Mouse (Mus musculus) MEL (cell line): Measurements from ENCODE around the gene Trp53bp1. TPM values are rescaled to one million over a fixed set of nuclear protein-coding genes. Genes with fewer than 3 reads are reported as not detected.

Experiments used
- DNase-seq: peaks from one replicate; pipeline ENCODE4 v3.0.0; 2011; ENCODE audit warnings: low read depth, low spot score
- H3K27ac ChIP-seq: 2 replicates; pipeline ENCODE4 v1.5.1; 2012; ENCODE audit warnings: low read depth, mild to moderate bottlenecking, control low read depth, low read length, moderate library complexity; ENCODE audit not compliant: control insufficient read depth
- H3K27me3 ChIP-seq, 2 experiments: fragments of 150-350 bp in 1 of 2; sonication (generic) in 1 of 2; 2 replicates each; pipeline ENCODE4 v1.6.1; 2012; ENCODE audit warnings: low read length in 2 of 2, mild to moderate bottlenecking in 2 of 2, improper control_type of control experiment in 1 of 2, moderate library complexity in 1 of 2; ENCODE audit not compliant: insufficient read depth in 2 of 2, control insufficient read depth in 1 of 2
- H3K36me3 ChIP-seq, 2 experiments: 2 replicates each; pipeline ENCODE4 v1.6.1; 2012 to 2014; ENCODE audit warnings: low read length in 2 of 2, improper control_type of control experiment in 1 of 2, inconsistent platforms in 1 of 2, mild to moderate bottlenecking in 1 of 2; ENCODE audit not compliant: insufficient read depth in 2 of 2, control insufficient read depth in 1 of 2
- H3K4me1 ChIP-seq, 2 experiments: fragments of 150-350 bp in 1 of 2; sonication (generic) in 1 of 2; 2 replicates each; pipeline ENCODE4 v1.6.1; 2012; ENCODE audit warnings: low read length in 2 of 2, improper control_type of control experiment in 1 of 2, mild to moderate bottlenecking in 1 of 2; ENCODE audit not compliant: insufficient read depth in 2 of 2, control insufficient read depth in 1 of 2
- H3K4me3 ChIP-seq, 2 experiments: fragments of 150-350 bp in 1 of 2; sonication (generic) in 1 of 2; 2 replicates each; pipeline ENCODE4 v1.5.1; 2012; ENCODE audit warnings: low read depth in 2 of 2, low read length in 2 of 2, mild to moderate bottlenecking in 2 of 2, moderate library complexity in 2 of 2, control low read depth in 1 of 2, improper control_type of control experiment in 1 of 2; ENCODE audit not compliant: control insufficient read depth in 1 of 2, insufficient read depth in 1 of 2
- H3K79me2 ChIP-seq: 2 replicates; pipeline ENCODE4 v1.6.1; 2012; ENCODE audit warnings: mild to moderate bottlenecking, low read length, moderate library complexity; ENCODE audit not compliant: control insufficient read depth, poor library complexity, insufficient read depth
- H3K9ac ChIP-seq: 2 replicates; pipeline ENCODE4 v1.6.1; 2012; ENCODE audit warnings: low read depth, mild to moderate bottlenecking, control low read depth, low read length, moderate library complexity; ENCODE audit not compliant: control insufficient read depth, poor library complexity, severe bottlenecking
- H3K9me3 ChIP-seq: fragments of 150-350 bp; sonication (generic); replicated peaks from 2 replicates; pipeline ENCODE4 v1.6.1; 2012; ENCODE audit warnings: mild to moderate bottlenecking, low read length, improper control_type of control experiment, moderate library complexity; ENCODE audit not compliant: insufficient read depth
- BHLHE40 ChIP-seq: IDR thresholded peaks from 2 replicates; pipeline ENCODE4 v1.6.1; 2012; ENCODE audit warnings: low read depth, mild to moderate bottlenecking, inconsistent platforms, low read length, improper control_type of control experiment, borderline replicate concordance
- E2F4 ChIP-seq: IDR thresholded peaks from 2 replicates; pipeline ENCODE4 v1.6.1; 2011; ENCODE audit warnings: low read depth, low read length, improper control_type of control experiment, borderline replicate concordance
- ELF1 ChIP-seq: IDR thresholded peaks from 2 replicates; pipeline ENCODE4 v1.6.1; 2014; ENCODE audit warnings: low read depth, mild to moderate bottlenecking, inconsistent platforms, low read length, improper control_type of control experiment, moderate library complexity
- GABPA ChIP-seq: IDR thresholded peaks from 2 replicates; pipeline ENCODE4 v1.6.1; 2012; ENCODE audit warnings: low read depth, mild to moderate bottlenecking, inconsistent platforms, low read length, improper control_type of control experiment, moderate library complexity
- HCFC1 ChIP-seq: IDR thresholded peaks from 2 replicates; pipeline ENCODE4 v1.6.1; 2012; ENCODE audit warnings: low read depth, mild to moderate bottlenecking, inconsistent platforms, low read length, improper control_type of control experiment, moderate library complexity
- KAT2A ChIP-seq: conservative IDR thresholded peaks from 2 replicates; pipeline ENCODE4 v1.6.1; 2012; ENCODE audit warnings: low read depth, low read length, improper control_type of control experiment, inconsistent platforms
- MAFK ChIP-seq: IDR thresholded peaks from 2 replicates; pipeline ENCODE4 v1.6.1; 2011; ENCODE audit warnings: low read depth, mild to moderate bottlenecking, low read length, improper control_type of control experiment, borderline replicate concordance
- MEF2A ChIP-seq: IDR thresholded peaks from 2 replicates; pipeline ENCODE4 v1.6.1; 2014; ENCODE audit warnings: low read depth, mild to moderate bottlenecking, inconsistent platforms, low read length, improper control_type of control experiment; ENCODE audit not compliant: poor library complexity, insufficient replicate concordance, severe bottlenecking; ENCODE audit errors: extremely low read depth
- MXI1 ChIP-seq: IDR thresholded peaks from 2 replicates; pipeline ENCODE4 v1.6.1; 2011; ENCODE audit warnings: mild to moderate bottlenecking, low read depth, low read length, improper control_type of control experiment
- RAD21 ChIP-seq: IDR thresholded peaks from 2 replicates; pipeline ENCODE4 v1.6.1; 2011; ENCODE audit warnings: mild to moderate bottlenecking, low read depth, low read length, improper control_type of control experiment
- SIN3A ChIP-seq: IDR thresholded peaks from 2 replicates; pipeline ENCODE4 v1.6.1; 2012; ENCODE audit warnings: low read length, improper control_type of control experiment, inconsistent platforms
- TAL1 ChIP-seq: IDR thresholded peaks from 2 replicates; pipeline ENCODE4 v1.6.1; 2012; ENCODE audit warnings: mild to moderate bottlenecking, inconsistent platforms, low read length, moderate library complexity, mixed read lengths
- TBP ChIP-seq: IDR thresholded peaks from 2 replicates; pipeline ENCODE4 v1.8.0; 2011; ENCODE audit warnings: low read depth, low read length, improper control_type of control experiment
- TCF12 ChIP-seq: IDR thresholded peaks from 2 replicates; pipeline ENCODE4 v1.6.1; 2014; ENCODE audit warnings: low read depth, mild to moderate bottlenecking, inconsistent platforms, low read length, improper control_type of control experiment, moderate library complexity
- USF1 ChIP-seq: IDR thresholded peaks from 2 replicates; pipeline ENCODE4 v1.6.1; 2014; ENCODE audit warnings: low read depth, mild to moderate bottlenecking, inconsistent platforms, low read length, improper control_type of control experiment, moderate library complexity
- ZKSCAN1 ChIP-seq: IDR thresholded peaks from 2 replicates; pipeline ENCODE4 v1.6.1; 2012; ENCODE audit warnings: low read depth, mild to moderate bottlenecking, inconsistent platforms, low read length, improper control_type of control experiment, moderate library complexity
- ZMIZ1 ChIP-seq: IDR thresholded peaks from 2 replicates; pipeline ENCODE4 v1.6.1; 2012; ENCODE audit warnings: low read depth, mild to moderate bottlenecking, inconsistent platforms, low read length, improper control_type of control experiment, moderate library complexity
- polyA plus RNA-seq, 2 experiments: library from polyadenylated mRNA; stranded (reverse) in 1 of 2; unstranded in 1 of 2; fragments of >175 nt in 1 of 2; fragments of >200 nt in 1 of 2; gene quantifications; 2 replicates each; pipeline versions ENCODE4 v1.2.1 to v1.2.4; 2012; ENCODE audit warnings: low replicate concordance in 2 of 2, low read depth in 1 of 2; ENCODE audit not compliant: insufficient read length in 2 of 2, insufficient read depth in 1 of 2, missing spikeins in 1 of 2
- total RNA-seq: library from RNA; depleted of rRNA; stranded (reverse); fragments of 300-350 nt; gene quantifications from 2 replicates; pipeline ENCODE4 v1.2.3, GENCODE M21; 2012

The Trp53bp1 gene
- total and polyA plus RNA-seq, 3 experiments: 13.4 to 160 (median 37.3) TPM

- no peaks in the 10 kb centered on the region for H3K9me3 ChIP-seq
- no peak for TF ChIP-seq TCF12
- TF ChIP-seq BHLHE40: no peak
- no peak for TF ChIP-seq ZMIZ1
- TF ChIP-seq MAFK: no peak
- no peak for TF ChIP-seq TBP
- no peak for TF ChIP-seq KAT2A
- no peak for TF ChIP-seq E2F4
- no peak for TF ChIP-seq ELF1
- no peak for TF ChIP-seq MEF2A
- TF ChIP-seq MXI1: no peak
- TF ChIP-seq HCFC1: no peak
- no peak for TF ChIP-seq GABPA
- no peak for TF ChIP-seq ZKSCAN1
- TF ChIP-seq, all 39 proteins: peak for 0
- Histone ChIP-seq H3K27ac (no peak overlapping the region), H3K9ac (no peak overlapping the region), H3K4me3 (no peak overlapping the region), H3K4me1 (no peaks in the 10 kb centered on the region), H3K27me3 (no peaks in the 10 kb centered on the region), H3K79me2 (no peaks in the 10 kb centered on the region), H3K36me3 (no peaks in the 10 kb centered on the region)
- no peak for DNase-seq
These were observed 51.2 kb downstream of the Trp53bp1 start for GRCm38 (mm10) chr2:121219994-121220393.

GRCm38 (mm10) chr2:121219177-121219576 is 52.0 kb downstream of the Trp53bp1 start:
- no peak overlapping the region for H3K4me3 ChIP-seq
- no peaks in the 10 kb centered on the region for H3K27me3 ChIP-seq
- no peak overlapping the region for H3K9ac ChIP-seq
- H3K79me2 ChIP-seq: no peaks in the 10 kb centered on the region
- H3K27ac ChIP-seq: no peak overlapping the region
- H3K36me3 ChIP-seq: no peaks in the 10 kb centered on the region; a peak in 1 of 4 replicates
- TF ChIP-seq TAL1 (no peak), SIN3A (no peak), USF1 (no peak), RAD21 (no peak), MAFK (no peak)
- H3K9me3 ChIP-seq: no peaks in the 10 kb centered on the region
- H3K4me1 ChIP-seq: no peaks in the 10 kb centered on the region
- no peak for DNase-seq
